In the genomic region with DNA sequence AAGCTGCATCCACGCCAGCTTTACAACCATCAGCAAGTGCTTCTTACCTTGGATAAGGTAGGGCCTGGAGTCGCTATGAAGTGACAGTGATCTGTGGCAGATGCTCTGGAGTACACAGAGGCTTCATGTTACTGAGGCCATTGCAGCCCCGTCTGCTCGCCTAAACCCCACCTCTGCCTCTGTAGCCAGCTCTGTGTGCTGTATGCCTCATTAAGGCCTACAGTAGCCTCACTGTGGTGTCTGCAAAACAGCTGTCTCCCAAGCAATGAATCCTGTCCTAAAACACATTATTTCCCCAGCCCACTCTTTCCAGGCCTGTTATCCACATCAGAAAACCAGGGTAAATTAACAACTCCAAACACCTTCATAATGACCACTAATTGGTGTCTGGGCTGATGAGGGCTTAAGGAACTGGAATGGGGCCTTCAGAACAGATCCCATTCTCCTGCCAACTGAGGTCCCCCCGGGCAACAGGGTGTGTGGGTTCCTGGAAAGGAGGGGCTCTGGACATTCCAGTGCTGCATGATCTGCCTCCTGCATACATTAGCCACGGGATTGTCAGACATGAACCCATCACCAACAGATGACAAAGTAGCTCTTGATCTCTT, we compare ENCODE assay signal across 30 mouse cellular contexts.
DNase-seq lines count a peak whose midpoint lies in the region; ATAC-seq lines count a peak whose summit lies in the region.
"Had no signal": no experiment of that assay in that cellular context is flagged by ENCODE, and none has a peak within 500 bp of the region (broad histone marks: within the 10 kb centered on the region; RNA-seq: fewer than 3 reads in every experiment).

No protein-coding gene starts in this region.

- H3K4me3 ChIP-seq in embryonic facial prominence, embryonic 14.5 days (ENCODE audit: low read depth, low read length), result no peak overlapping the region
- H3K4me3 ChIP-seq in embryonic facial prominence, embryonic 10.5 days, result no peak overlapping the region
- no peak overlapping the region for H3K4me3 ChIP-seq in forebrain, embryonic 13.5 days
- H3K4me3 ChIP-seq in limb, embryonic 11.5 days (ENCODE audit: low read depth, low read length), result no peak overlapping the region
- H3K4me3 ChIP-seq in midbrain, embryonic 16.5 days (ENCODE audit: low read depth, low read length), result no peak overlapping the region
- H3K4me3 ChIP-seq: embryonic facial prominence, embryonic 13.5 days; erythroblast, embryonic 14.5 days; hindbrain, embryonic 10.5 days; left cerebral cortex, adult 2 months; liver, embryonic 13.5 days had no signal

- peak; percentile 33; the same call in 1 of the 2 replicates for ATAC-seq in embryonic facial prominence, embryonic 14.5 days (ENCODE audit: low read depth)
- ATAC-seq in forebrain, embryonic 13.5 days, result peak; percentile 73
- 0 out of 2 replicates have a peak, but pooled peaks have one; percentile 17 for ATAC-seq in limb, embryonic 11.5 days (ENCODE audit: insufficient number of reproducible peaks, low FRiP score, low TSS enrichment, low read depth)
- ATAC-seq in megakaryocyte progenitor cell, adult 5-6 weeks (replicated peaks; ENCODE audit: poor library complexity), result no peak
- no peak for ATAC-seq in midbrain, embryonic 16.5 days
- ATAC-seq: hindbrain, embryonic 16.5 days; lung, postnatal 0 days had no signal

- intact Hi-C loops in left cerebral cortex, postnatal 14 days (cut with DNase I), result no loop called here

- no peak overlapping the region for H3K9ac ChIP-seq in embryonic facial prominence, embryonic 14.5 days (ENCODE audit: low read depth, low read length)
- H3K9ac ChIP-seq in forebrain, embryonic 13.5 days, result no peak overlapping the region
- no peak overlapping the region for H3K9ac ChIP-seq in limb, embryonic 11.5 days (ENCODE audit: low read length)
- no peak overlapping the region for H3K9ac ChIP-seq in midbrain, embryonic 16.5 days (ENCODE audit: low read depth, low read length)
- H3K9ac ChIP-seq: embryonic facial prominence, embryonic 13.5 days; liver, embryonic 13.5 days had no signal

- no peak overlapping the region for H3K27ac ChIP-seq in embryonic facial prominence, embryonic 14.5 days (replicated peaks; ENCODE audit: low read depth, low read length)
- no peak overlapping the region for H3K27ac ChIP-seq in embryonic facial prominence, embryonic 10.5 days (replicated peaks)
- no peak overlapping the region for H3K27ac ChIP-seq in forebrain, embryonic 13.5 days
- H3K27ac ChIP-seq in limb, embryonic 11.5 days (replicated peaks; ENCODE audit: low read depth, low read length), result no peak overlapping the region
- no peak overlapping the region for H3K27ac ChIP-seq in midbrain, embryonic 16.5 days (ENCODE audit: low read length)
- H3K27ac ChIP-seq: embryonic facial prominence, embryonic 13.5 days; hindbrain, embryonic 10.5 days; left cerebral cortex, adult 2 months; liver, embryonic 13.5 days; macrophage had no signal

- DNase-seq in embryonic facial prominence, embryonic 14.5 days (ENCODE audit: low spot score), result peak; percentile 29
- DNase-seq in embryonic facial prominence, embryonic 10.5 days (ENCODE audit: low spot score), result no peak
- DNase-seq in limb, embryonic 11.5 days (ENCODE audit: low spot score), result no peak
- peak; percentile 8 for DNase-seq in retina, embryonic 14.5 days (ENCODE audit: low spot score)
- no peak for DNase-seq in left cerebral cortex, postnatal 14 days (ENCODE audit: low spot score in 2 of 2)
- DNase-seq: adrenal gland, postnatal 25 days; cerebellum, adult 2 months; cerebellum, postnatal 25 days; gastrocnemius, postnatal 14 days; heart, postnatal 14 days; kidney, adult 9 months; kidney, postnatal 14 days; layer of hippocampus, adult 9-11 months; liver, embryonic 13.5 days; lung, adult 18-20 months; midbrain, embryonic 14.5 days; right cerebral cortex, postnatal 4 days; thymus, adult 2 months; thymus, postnatal 36 days had no signal

- H3K4me1 ChIP-seq in embryonic facial prominence, embryonic 14.5 days (ENCODE audit: control insufficient read depth, insufficient read depth, low read length), result no peaks in the 10 kb centered on the region
- no peaks in the 10 kb centered on the region for H3K4me1 ChIP-seq in embryonic facial prominence, embryonic 10.5 days
- peaks cover 5% of the 10 kb centered on the region; the same call in 1 of the 2 replicates for H3K4me1 ChIP-seq in forebrain, embryonic 13.5 days
- H3K4me1 ChIP-seq in limb, embryonic 11.5 days (ENCODE audit: control insufficient read depth, insufficient read depth, low read length), result no peaks in the 10 kb centered on the region
- no peaks in the 10 kb centered on the region for H3K4me1 ChIP-seq in midbrain, embryonic 16.5 days (ENCODE audit: control insufficient read depth, insufficient read depth, low read length)
- H3K4me1 ChIP-seq: embryonic facial prominence, embryonic 13.5 days; hindbrain, embryonic 10.5 days; liver, embryonic 13.5 days had no signal

- H3K27me3 ChIP-seq in embryonic facial prominence, embryonic 14.5 days (replicated peaks; ENCODE audit: control insufficient read depth, insufficient read depth, low read length), result no peaks in the 10 kb centered on the region
- no peaks in the 10 kb centered on the region for H3K27me3 ChIP-seq in embryonic facial prominence, embryonic 10.5 days (replicated peaks; ENCODE audit: low read depth, poor library complexity, severe bottlenecking)
- no peaks in the 10 kb centered on the region for H3K27me3 ChIP-seq in forebrain, embryonic 13.5 days
- no peaks in the 10 kb centered on the region for H3K27me3 ChIP-seq in limb, embryonic 11.5 days (ENCODE audit: control insufficient read depth, insufficient read depth, low read length)
- no peaks in the 10 kb centered on the region for H3K27me3 ChIP-seq in midbrain, embryonic 16.5 days (ENCODE audit: control insufficient read depth, insufficient read depth, low read depth, low read length)
- H3K27me3 ChIP-seq: embryonic facial prominence, embryonic 13.5 days; liver, embryonic 13.5 days had no signal

- no peaks in the 10 kb centered on the region for H3K36me3 ChIP-seq in embryonic facial prominence, embryonic 14.5 days (ENCODE audit: control insufficient read depth, insufficient read depth, low read length)
- H3K36me3 ChIP-seq in embryonic facial prominence, embryonic 10.5 days (replicated peaks), result no peaks in the 10 kb centered on the region
- H3K36me3 ChIP-seq in forebrain, embryonic 13.5 days (ENCODE audit: poor library complexity, severe bottlenecking), result no peaks in the 10 kb centered on the region
- no peaks in the 10 kb centered on the region for H3K36me3 ChIP-seq in limb, embryonic 11.5 days (ENCODE audit: control insufficient read depth, insufficient read depth, low read length)
- H3K36me3 ChIP-seq in midbrain, embryonic 16.5 days (ENCODE audit: control insufficient read depth, insufficient read depth, low read length), result no peaks in the 10 kb centered on the region
- H3K36me3 ChIP-seq: embryonic facial prominence, embryonic 13.5 days; G1E; hindbrain, embryonic 10.5 days; liver, embryonic 13.5 days had no signal

- H3K4me2 ChIP-seq in embryonic facial prominence, embryonic 14.5 days (ENCODE audit: low read depth, low read length), result no peak overlapping the region
- no peak overlapping the region for H3K4me2 ChIP-seq in forebrain, embryonic 13.5 days
- H3K4me2 ChIP-seq in limb, embryonic 11.5 days (ENCODE audit: low read depth, severe bottlenecking), result no peak overlapping the region
- H3K4me2 ChIP-seq in midbrain, embryonic 16.5 days (ENCODE audit: low read length), result no peak overlapping the region
- H3K4me2 ChIP-seq: embryonic facial prominence, embryonic 13.5 days; liver, embryonic 13.5 days had no signal

- 53% methylated on average over 6 of the region's 6 CpGs for WGBS in embryonic facial prominence, embryonic 14.5 days
- 81% methylated on average over 6 of the region's 6 CpGs for WGBS in embryonic facial prominence, embryonic 10.5 days
- 57% methylated on average over 6 of the region's 6 CpGs for WGBS in forebrain, embryonic 13.5 days
- WGBS in limb, embryonic 11.5 days, result 30% methylated on average over 6 of the region's 6 CpGs
- 79% methylated on average over 6 of the region's 6 CpGs for WGBS in midbrain, embryonic 16.5 days

- no peaks in the 10 kb centered on the region for H3K9me3 ChIP-seq in embryonic facial prominence, embryonic 14.5 days (ENCODE audit: control insufficient read depth, low read length)
- no peaks in the 10 kb centered on the region for H3K9me3 ChIP-seq in embryonic facial prominence, embryonic 10.5 days
- H3K9me3 ChIP-seq in forebrain, embryonic 13.5 days (replicated peaks), result no peaks in the 10 kb centered on the region
- H3K9me3 ChIP-seq in limb, embryonic 11.5 days (ENCODE audit: control insufficient read depth, low read length), result no peaks in the 10 kb centered on the region
- H3K9me3 ChIP-seq in midbrain, embryonic 16.5 days (replicated peaks; ENCODE audit: control insufficient read depth, low read length, poor library complexity, severe bottlenecking), result no peaks in the 10 kb centered on the region
- H3K9me3 ChIP-seq: embryonic facial prominence, embryonic 13.5 days; hindbrain, embryonic 10.5 days; liver, embryonic 13.5 days had no signal

Comparison
In these comparisons a context has a peak if more than half of its experiments do, and no peak if none do; other contexts are left out.
1. DNase-seq: peak in embryonic facial prominence, embryonic 14.5 days (single experiment) and retina, embryonic 14.5 days (single experiment); none in embryonic facial prominence, embryonic 10.5 days (single experiment), limb, embryonic 11.5 days (single experiment) and left cerebral cortex, postnatal 14 days (0 of 2).
2. ATAC-seq: peak in embryonic facial prominence, embryonic 14.5 days (single experiment), forebrain, embryonic 13.5 days (single experiment) and limb, embryonic 11.5 days (single experiment); none in megakaryocyte progenitor cell, adult 5-6 weeks (single experiment) and midbrain, embryonic 16.5 days (single experiment).